Mouse (Mus musculus): ENCODE measurements around the gene Glrx5.

GRCm38 (mm10) chr12:105076511-105076910 lies 44.0 kb downstream of the Glrx5 start:
- no peak for TF ChIP-seq FLI1 (IDR thresholded peaks at IDR 0.05; ENCODE audit: low read length)
- no peak for TF ChIP-seq GATA1 (IDR thresholded peaks at IDR 0.05; ENCODE audit: borderline replicate concordance, low read length)
